Mouse (Mus musculus) hindbrain, embryonic 16.5 days (tissue): ENCODE measurements around the gene Slc25a33. TPM values are rescaled to one million over a fixed set of nuclear protein-coding genes. Genes with fewer than 3 reads are reported as not detected.
"Not testable (repeated sequence)": the region's sequence is repeated elsewhere in the genome, so short reads cannot be mapped to it uniquely, and the experiment has no call there.

Experiments used
- ATAC-seq: fragments of 200-750 bp; cut with Nextera tagmentation; 2 replicates; pipeline ENCODE4 v1.8.0; 2017; ENCODE audit warnings: moderate TSS enrichment, moderate library complexity
- H3K27ac ChIP-seq: fragments of 300-500 bp; sonication (generic); 2 replicates; pipeline ENCODE4 v1.5.1; 2014; ENCODE audit warnings: low read depth, mild to moderate bottlenecking, control low read depth, low read length, moderate library complexity
- H3K27me3 ChIP-seq: fragments of 300-500 bp; sonication (generic); replicated peaks from 2 replicates; pipeline ENCODE4 v1.6.1; 2014; ENCODE audit warnings: low read length; ENCODE audit not compliant: control insufficient read depth, insufficient read depth
- H3K36me3 ChIP-seq: fragments of 300-500 bp; sonication (generic); 2 replicates; pipeline ENCODE4 v1.6.1; 2014; ENCODE audit warnings: mild to moderate bottlenecking, low read length, moderate library complexity, mixed read lengths; ENCODE audit not compliant: control insufficient read depth, insufficient read depth
- H3K4me1 ChIP-seq: fragments of 300-500 bp; sonication (generic); 2 replicates; pipeline ENCODE4 v1.6.1; 2014; ENCODE audit warnings: low read depth, low read length; ENCODE audit not compliant: control insufficient read depth, insufficient read depth
- H3K4me2 ChIP-seq: fragments of 300-500 bp; sonication (generic); 2 replicates; pipeline ENCODE4 v1.6.1; 2014; ENCODE audit warnings: mild to moderate bottlenecking, low read length, control low read depth, moderate library complexity
- H3K4me3 ChIP-seq: fragments of 300-500 bp; sonication (generic); 2 replicates; pipeline ENCODE4 v1.5.1; 2014; ENCODE audit warnings: mild to moderate bottlenecking, low read length, control low read depth, moderate library complexity
- H3K9ac ChIP-seq: fragments of 300-500 bp; sonication (generic); 2 replicates; pipeline ENCODE4 v1.6.1; 2014; ENCODE audit warnings: low read depth, mild to moderate bottlenecking, control low read depth, low read length, moderate library complexity
- H3K9me3 ChIP-seq: fragments of 300-500 bp; sonication (generic); 2 replicates; pipeline ENCODE4 v1.6.1; 2014; ENCODE audit warnings: mild to moderate bottlenecking, low read length, moderate library complexity; ENCODE audit not compliant: control insufficient read depth
- WGBS: fragments of 180-500 bp; shearing (Covaris S2); extraction: QIAGEN DNeasy Blood & Tissue Kit; methylation state at CpG from one replicate; pipeline ENCODE4 v1.1.7; 2014; 5-methylcytosine and 5-hydroxymethylcytosine counted together
- polyA plus RNA-seq: library from polyadenylated mRNA; unstranded; fragments of >200 nt; fragmentation: Nextera tagmentation; extraction: Ambion mirVana; gene quantifications from 2 replicates; pipeline ENCODE4 v1.2.1, GENCODE M21; 2015

Slc25a33 gene
- polyA plus RNA-seq, 1 experiment from 2014 or later = 37.2 TPM

- 0 out of 2 replicates have a peak, but pooled peaks have one; percentile 13 for ATAC-seq
- 56% methylated on average over 7 of the region's 7 CpGs for WGBS
- no peaks in the 10 kb centered on the region for H3K9me3 ChIP-seq
Observed at GRCm38 (mm10) chr4:149775330-149775729, 1.3 kb upstream of the Slc25a33 start.

DNA sequence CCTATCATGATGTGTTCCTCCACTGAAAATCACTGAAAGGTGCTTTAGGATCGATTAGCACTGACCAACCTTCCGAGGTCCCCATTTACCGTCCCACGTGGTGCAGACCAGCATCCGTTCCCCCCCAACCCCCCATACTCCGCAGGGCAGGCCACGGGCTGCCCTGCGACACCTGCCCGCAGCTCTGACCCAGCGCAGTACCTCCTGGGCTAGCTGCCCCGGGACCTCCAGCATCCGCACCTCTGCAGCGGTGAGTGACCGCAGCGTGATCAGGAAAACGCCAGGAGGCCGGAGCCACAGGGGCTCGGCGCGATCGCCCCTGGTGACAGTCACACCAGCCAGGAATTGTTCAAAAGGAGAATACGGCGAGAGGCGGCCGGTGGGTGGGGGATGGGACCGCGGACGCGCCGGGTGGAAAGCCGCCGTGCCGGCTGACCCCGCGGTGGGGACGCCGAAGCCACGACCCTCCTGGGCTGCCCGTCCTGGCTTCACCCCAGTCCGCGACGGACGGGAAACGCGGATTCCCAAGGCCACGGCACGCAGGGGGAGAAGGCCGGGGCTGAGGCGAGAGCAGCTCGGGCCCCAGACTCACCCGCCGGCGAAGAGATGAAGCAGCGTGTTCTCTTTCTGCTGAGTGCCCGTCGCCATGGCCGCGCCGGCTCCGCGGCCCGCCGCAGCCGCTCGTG lies 526 bp downstream of the Slc25a33 start:
- no peaks in the 10 kb centered on the region for H3K9me3 ChIP-seq
- H3K9ac ChIP-seq = peak overlapping the region; percentile 86
- peak overlapping the region; percentile 88 for H3K27ac ChIP-seq
- H3K4me1 ChIP-seq = peaks cover 17% of the 10 kb centered on the region
- peak overlapping the region; percentile 78 for H3K4me3 ChIP-seq
- H3K36me3 ChIP-seq = no peaks in the 10 kb centered on the region
- H3K27me3 ChIP-seq = no peaks in the 10 kb centered on the region
- H3K4me2 ChIP-seq = peak overlapping the region; percentile 88
- under 1% methylated on average over 50 of the region's 65 CpGs for WGBS
- ATAC-seq = peak; percentile 77

More at GRCm38 (mm10) chr4:149775330-149775729, 1.3 kb upstream of the Slc25a33 start:
- Histone ChIP-seq H3K4me2 (no peak overlapping the region), H3K4me1 (peaks cover 17% of the 10 kb centered on the region), H3K36me3 (no peaks in the 10 kb centered on the region), H3K4me3 (no peak overlapping the region), H3K9ac (no peak overlapping the region), H3K27me3 (no peaks in the 10 kb centered on the region), H3K27ac (no peak overlapping the region)

DNA sequence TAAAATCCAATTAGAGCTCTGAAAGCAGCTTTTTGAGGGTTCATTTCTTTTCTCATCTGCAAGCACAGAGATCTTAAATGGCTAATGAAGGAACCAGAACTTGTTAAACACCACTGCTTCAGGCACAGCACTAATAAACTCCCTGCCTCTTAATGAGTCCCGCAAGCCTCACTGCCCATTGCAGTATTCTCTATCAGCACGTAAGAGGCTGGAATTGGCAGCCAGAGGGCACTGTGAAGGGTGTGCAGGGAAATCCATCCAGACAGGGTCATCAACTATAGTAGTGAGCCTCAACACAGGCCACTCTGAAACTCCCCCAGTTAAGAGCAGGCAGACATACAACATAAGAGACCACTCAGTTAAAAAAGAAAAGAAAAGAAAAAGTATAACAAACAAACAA lies 1.7 kb downstream of the Slc25a33 start:
- H3K4me3 ChIP-seq = peak overlapping the region; percentile 11; the same call in 1 of the 2 replicates

DNA sequence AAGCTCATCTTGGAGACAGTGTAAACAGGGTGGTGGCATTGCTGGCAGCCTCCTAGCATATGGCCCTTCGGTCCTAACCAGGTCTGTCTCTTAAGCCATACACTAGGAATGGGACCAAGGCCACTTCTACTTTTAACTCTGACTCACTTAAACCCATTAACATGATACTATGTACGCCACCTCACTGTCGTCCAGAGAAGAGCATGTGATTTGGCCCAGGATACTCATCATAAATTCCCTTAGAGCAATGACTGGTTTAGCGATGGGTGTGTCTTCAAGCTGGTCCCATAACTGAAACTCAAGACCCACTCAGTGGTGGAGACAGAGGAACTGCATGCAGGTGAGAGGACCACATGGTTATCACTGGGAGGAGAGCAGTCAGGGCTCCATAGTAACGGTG lies 8.9 kb downstream of the Slc25a33 start:
- H3K4me3 ChIP-seq = no peak overlapping the region
- WGBS = 95% methylated on average over 5 of the region's 5 CpGs
- H3K9ac ChIP-seq = no peak overlapping the region

More for the DNA sequence above, 1.7 kb downstream of the Slc25a33 start:
- Histone ChIP-seq H3K9me3 (no peaks in the 10 kb centered on the region), H3K27me3 (no peaks in the 10 kb centered on the region), H3K4me1 (peaks cover 17% of the 10 kb centered on the region), H3K36me3 (no peaks in the 10 kb centered on the region), H3K4me2 (peak overlapping the region; percentile 88), H3K9ac (no peak overlapping the region), H3K27ac (no peak overlapping the region)
- no peak for ATAC-seq
- whole genome bisulfite sequencing = 15% methylated on average over 2 of the region's 2 CpGs

DNA sequence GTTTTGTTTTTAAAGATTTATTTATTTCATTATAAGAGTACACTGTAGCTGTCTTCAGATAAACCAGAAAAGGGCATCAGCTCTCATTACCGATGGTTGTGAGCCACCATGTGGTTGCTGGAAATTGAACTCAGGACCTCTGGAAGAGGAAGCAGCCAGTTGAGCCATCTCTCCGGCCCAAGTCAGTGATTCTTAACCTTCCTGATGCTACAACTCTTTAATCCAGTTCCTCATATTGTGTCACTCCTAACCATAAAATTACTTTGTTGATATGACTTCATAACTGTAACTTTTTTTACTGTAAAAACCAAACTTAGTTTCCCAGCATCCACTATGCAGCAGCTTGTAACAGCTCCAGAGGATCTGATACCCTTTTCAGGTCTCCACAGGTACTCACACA lies 10.7 kb downstream of the Slc25a33 start:
- Histone ChIP-seq H3K27me3 (no peaks in the 10 kb centered on the region), H3K4me3 (no peak overlapping the region), H3K27ac (no peak overlapping the region), H3K9ac (no peak overlapping the region), H3K4me1 (no peaks in the 10 kb centered on the region), H3K9me3 (no peaks in the 10 kb centered on the region), H3K36me3 (peaks cover 5% of the 10 kb centered on the region; the same call in 1 of the 2 replicates), H3K4me2 (no peak overlapping the region)
- WGBS = 83% methylated on average over 2 of the region's 2 CpGs
- no peak for ATAC-seq

More for the DNA sequence above, 8.9 kb downstream of the Slc25a33 start:
- Histone ChIP-seq H3K27ac (no peak overlapping the region), H3K9me3 (no peaks in the 10 kb centered on the region), H3K36me3 (no peaks in the 10 kb centered on the region; the same call in 1 of the 2 replicates), H3K4me2 (no peak overlapping the region), H3K4me1 (no peaks in the 10 kb centered on the region), H3K27me3 (no peaks in the 10 kb centered on the region)
- no peak for ATAC-seq

DNA sequence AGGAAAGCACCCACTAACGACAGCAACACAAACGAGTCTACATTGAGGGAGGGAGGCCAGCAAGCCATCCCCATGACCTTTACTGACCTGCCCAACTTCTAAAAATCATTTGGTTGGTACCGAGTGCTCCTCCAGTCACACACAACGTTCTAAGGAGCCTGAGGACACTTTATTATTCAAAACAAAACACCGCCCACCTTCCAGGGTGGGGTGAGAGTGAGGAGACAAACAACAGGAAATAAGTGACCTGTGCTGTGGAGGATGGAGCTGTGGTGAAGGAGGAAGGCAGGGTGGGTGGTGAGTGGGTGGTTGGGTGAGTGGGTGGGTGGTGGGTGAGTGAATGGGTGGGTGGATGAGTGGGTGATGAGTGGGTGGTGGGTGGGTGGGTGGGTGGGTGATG lies 14.6 kb downstream of the Slc25a33 start:
- no peaks in the 10 kb centered on the region for H3K4me1 ChIP-seq
- no peaks in the 10 kb centered on the region for H3K27me3 ChIP-seq
- WGBS = 62% methylated on average over 5 of the region's 5 CpGs
- no peak overlapping the region for H3K4me3 ChIP-seq
- no peaks in the 10 kb centered on the region for H3K9me3 ChIP-seq
- H3K4me2 ChIP-seq = no peak overlapping the region
- no peak for ATAC-seq
- no peak overlapping the region for H3K9ac ChIP-seq
- H3K36me3 ChIP-seq = peaks cover 6% of the 10 kb centered on the region; the same call in 1 of the 2 replicates
- H3K27ac ChIP-seq = no peak overlapping the region

- Histone ChIP-seq H3K36me3 (peaks cover 6% of the 10 kb centered on the region; the same call in 1 of the 2 replicates), H3K9me3 (no peaks in the 10 kb centered on the region), H3K27ac (no peak overlapping the region), H3K9ac (no peak overlapping the region), H3K4me1 (no peaks in the 10 kb centered on the region), H3K4me2 (no peak overlapping the region), H3K27me3 (no peaks in the 10 kb centered on the region), H3K4me3 (no peak overlapping the region)
- WGBS = 67% methylated on average over 6 of the region's 6 CpGs
- no peak for ATAC-seq
Observed at GRCm38 (mm10) chr4:149758423-149758822, 15.7 kb downstream of the Slc25a33 start.

GRCm38 (mm10) chr4:149756546-149756945 lies 17.5 kb downstream of the Slc25a33 start:
- H3K36me3 ChIP-seq, H3K9ac ChIP-seq, H3K27ac ChIP-seq, H3K4me3 ChIP-seq, H3K4me1 ChIP-seq, H3K9me3 ChIP-seq, ATAC-seq, H3K4me2 ChIP-seq, H3K27me3 ChIP-seq: not testable (repeated sequence)
- WGBS = 92% methylated on average over 7 of the region's 7 CpGs

GRCm38 (mm10) chr4:149752836-149753235 lies 21.2 kb downstream of the Slc25a33 start:
- Histone ChIP-seq H3K27me3 (no peaks in the 10 kb centered on the region), H3K4me1 (no peaks in the 10 kb centered on the region; the same call in 1 of the 2 replicates), H3K4me3 (no peak overlapping the region), H3K4me2 (no peak overlapping the region), H3K27ac (no peak overlapping the region), H3K9ac (no peak overlapping the region), H3K36me3 (peaks cover 5% of the 10 kb centered on the region; the same call in 1 of the 2 replicates), H3K9me3 (no peaks in the 10 kb centered on the region)
- 57% methylated on average over 3 of the region's 3 CpGs for WGBS
- no peak for ATAC-seq
